Mouse (Mus musculus): ENCODE results near the gene Fam178b. TPM values are rescaled to one million over a fixed set of nuclear protein-coding genes. Genes with fewer than 3 reads are reported as not detected.
"Not testable (repeated sequence)": the region's sequence is repeated elsewhere in the genome, so short reads cannot be mapped to it uniquely, and the experiment has no call there.

The Fam178b gene
- polyA plus RNA-seq, 1 experiment from 2014 or later, result not detected

DNA sequence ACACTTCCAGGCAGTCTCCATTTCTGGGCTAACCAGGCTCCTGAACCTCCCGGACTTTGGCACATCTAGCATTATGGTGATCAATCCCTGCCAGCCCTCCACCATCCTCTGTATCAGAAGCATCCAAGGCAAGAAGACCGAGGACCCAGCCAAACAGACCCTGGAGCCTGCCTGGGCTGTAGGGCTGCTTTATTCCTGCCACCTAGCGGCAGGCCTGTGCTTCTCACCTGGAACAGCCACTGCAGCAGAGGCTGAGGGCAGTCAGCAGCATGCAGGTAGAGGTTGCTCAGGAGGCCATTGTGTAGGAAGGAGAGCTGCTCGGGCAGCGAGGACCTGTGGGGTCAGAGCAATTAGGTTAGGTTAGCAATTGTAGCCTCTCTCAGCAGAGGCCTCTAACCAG lies 48.0 kb downstream of the Fam178b start:
- WGBS, result 21% methylated on average over 5 of the region's 5 CpGs
- Histone ChIP-seq H3K9ac (no peak overlapping the region), H3K36me3 (replicated peaks; ENCODE audit: control insufficient read depth, insufficient read depth) (no peaks in the 10 kb centered on the region), H3K4me3 (replicated peaks; ENCODE audit: low read length) (no peak overlapping the region), H3K27ac (no peak overlapping the region), H3K27me3 (ENCODE audit: control insufficient read depth, insufficient read depth, low read length) (no peaks in the 10 kb centered on the region), H3K4me1 (replicated peaks; ENCODE audit: control insufficient read depth, insufficient read depth, low read length) (0 out of 2 replicates have a peak, but pooled peaks cover 5% of the 10 kb centered on the region), H3K4me2 (replicated peaks) (no peak overlapping the region), H3K9me3 (ENCODE audit: control insufficient read depth, low read length) (no peaks in the 10 kb centered on the region)
- DNase-seq (ENCODE audit: low spot score), result peak; percentile 64
- peak; percentile 69 for ATAC-seq (ENCODE audit: low FRiP score)

GRCm38 (mm10) chr1:36633920-36634319 lies 49.1 kb downstream of the Fam178b start:
- no peak overlapping the region for H3K27ac ChIP-seq
- WGBS, result 63% methylated on average over 5 of the region's 5 CpGs

DNA sequence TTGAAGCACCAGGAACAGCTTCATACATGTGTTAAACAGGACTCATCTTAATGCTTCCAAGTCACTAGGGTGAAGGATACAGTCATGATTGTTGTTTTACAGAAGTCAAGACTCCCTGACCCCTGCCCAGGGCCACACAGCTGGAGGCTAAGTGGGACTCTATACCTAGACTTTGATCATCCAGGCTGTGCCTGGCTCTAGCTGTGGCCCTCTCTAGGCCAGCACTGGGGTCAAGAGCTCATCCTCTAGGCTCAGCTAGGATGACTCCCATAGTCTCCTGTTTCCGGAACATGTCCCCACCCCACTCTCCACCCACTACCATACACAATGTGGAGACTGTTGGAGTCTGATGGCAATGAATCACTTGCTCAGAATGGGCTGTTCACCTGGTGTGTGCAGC lies 50.1 kb downstream of the Fam178b start:
- Histone ChIP-seq H3K9me3 (ENCODE audit: control insufficient read depth, low read length) (no peaks in the 10 kb centered on the region), H3K36me3 (replicated peaks; ENCODE audit: control insufficient read depth, insufficient read depth) (no peaks in the 10 kb centered on the region), H3K9ac (no peak overlapping the region), H3K27me3 (ENCODE audit: control insufficient read depth, insufficient read depth, low read length) (no peaks in the 10 kb centered on the region), H3K4me2 (replicated peaks) (no peak overlapping the region), H3K4me3 (replicated peaks; ENCODE audit: low read length) (no peak overlapping the region), H3K4me1 (replicated peaks; ENCODE audit: control insufficient read depth, insufficient read depth, low read length) (0 out of 2 replicates have a peak, but pooled peaks cover 5% of the 10 kb centered on the region), H3K27ac (no peak overlapping the region)
- DNase-seq (ENCODE audit: low spot score) (no peak), ATAC-seq (ENCODE audit: low FRiP score) (no peak)
- 89% methylated on average over 1 of the region's 1 CpGs for WGBS

More at GRCm38 (mm10) chr1:36633920-36634319, 49.1 kb downstream of the Fam178b start:
- Histone ChIP-seq H3K9ac (no peak overlapping the region), H3K4me2 (replicated peaks) (no peak overlapping the region), H3K4me3 (replicated peaks; ENCODE audit: low read length) (no peak overlapping the region), H3K9me3 (ENCODE audit: control insufficient read depth, low read length) (no peaks in the 10 kb centered on the region), H3K4me1 (replicated peaks; ENCODE audit: control insufficient read depth, insufficient read depth, low read length) (0 out of 2 replicates have a peak, but pooled peaks cover 5% of the 10 kb centered on the region), H3K27me3 (ENCODE audit: control insufficient read depth, insufficient read depth, low read length) (no peaks in the 10 kb centered on the region), H3K36me3 (replicated peaks; ENCODE audit: control insufficient read depth, insufficient read depth) (no peaks in the 10 kb centered on the region)
- no peak for DNase-seq (ENCODE audit: low spot score)
- ATAC-seq (ENCODE audit: low FRiP score), result 0 out of 2 replicates have a peak, but pooled peaks have one; percentile 22

DNA sequence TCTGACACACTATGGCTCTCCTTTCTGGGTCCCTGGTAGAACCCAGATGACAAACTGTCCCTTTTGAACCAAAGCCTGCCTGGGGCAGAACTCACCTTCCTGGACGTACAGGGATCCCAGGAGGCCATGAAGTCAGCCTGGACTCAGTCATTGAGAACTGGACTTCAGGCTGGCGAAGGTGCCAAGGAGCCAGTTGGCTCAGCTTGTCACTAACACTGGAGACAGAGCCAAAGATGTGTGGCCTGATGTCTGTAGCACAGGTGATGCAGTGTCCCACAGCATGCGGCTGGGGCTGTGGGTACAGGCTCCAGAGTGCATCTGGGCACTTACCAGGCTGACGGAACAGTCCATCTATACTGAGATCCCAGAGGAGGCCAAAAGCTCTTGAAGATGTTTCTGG lies 50.9 kb downstream of the Fam178b start:
- Histone ChIP-seq H3K9me3 (ENCODE audit: control insufficient read depth, low read length) (no peaks in the 10 kb centered on the region), H3K4me1 (replicated peaks; ENCODE audit: control insufficient read depth, insufficient read depth, low read length) (0 out of 2 replicates have a peak, but pooled peaks cover 5% of the 10 kb centered on the region), H3K4me3 (replicated peaks; ENCODE audit: low read length) (no peak overlapping the region), H3K27me3 (ENCODE audit: control insufficient read depth, insufficient read depth, low read length) (no peaks in the 10 kb centered on the region), H3K9ac (no peak overlapping the region), H3K36me3 (replicated peaks; ENCODE audit: control insufficient read depth, insufficient read depth) (no peaks in the 10 kb centered on the region), H3K27ac (no peak overlapping the region), H3K4me2 (replicated peaks) (no peak overlapping the region)
- DNase-seq (ENCODE audit: low spot score) (no peak), ATAC-seq (ENCODE audit: low FRiP score) (no peak)
- 86% methylated on average over 4 of the region's 4 CpGs for WGBS

DNA sequence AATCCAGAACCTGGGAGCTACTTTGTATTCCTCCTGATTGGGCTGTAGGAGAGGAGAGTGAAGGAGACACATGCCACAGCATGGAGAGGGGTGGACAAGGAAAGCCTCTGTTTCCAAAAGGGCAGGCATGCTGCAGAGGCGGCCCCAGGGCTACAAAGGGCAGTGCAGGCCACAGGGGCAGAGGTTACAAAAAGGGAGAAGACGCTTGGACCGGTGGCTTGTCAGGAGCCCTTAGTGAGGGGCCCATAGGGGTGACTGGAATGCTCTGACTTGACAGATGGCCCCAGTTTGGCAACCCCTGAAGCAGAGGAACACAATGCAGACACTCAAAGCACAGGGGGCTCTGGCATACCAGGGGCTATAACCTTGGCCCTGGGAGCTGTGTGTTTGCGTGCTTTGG lies 51.6 kb downstream of the Fam178b start:
- no peak overlapping the region for H3K27ac ChIP-seq
- no peak overlapping the region for H3K4me2 ChIP-seq (replicated peaks)
- no peaks in the 10 kb centered on the region for H3K27me3 ChIP-seq (ENCODE audit: control insufficient read depth, insufficient read depth, low read length)
- 0 out of 2 replicates have a peak, but pooled peaks cover under 1% of the 10 kb centered on the region for H3K4me1 ChIP-seq (replicated peaks; ENCODE audit: control insufficient read depth, insufficient read depth, low read length)
- H3K4me3 ChIP-seq (replicated peaks; ENCODE audit: low read length), result no peak overlapping the region
- 21% methylated on average over 4 of the region's 4 CpGs for WGBS
- no peaks in the 10 kb centered on the region for H3K36me3 ChIP-seq (replicated peaks; ENCODE audit: control insufficient read depth, insufficient read depth)
- H3K9ac ChIP-seq, result no peak overlapping the region
- ATAC-seq (ENCODE audit: low FRiP score), result no peak
- DNase-seq (ENCODE audit: low spot score), result no peak
- no peaks in the 10 kb centered on the region for H3K9me3 ChIP-seq (ENCODE audit: control insufficient read depth, low read length)

DNA sequence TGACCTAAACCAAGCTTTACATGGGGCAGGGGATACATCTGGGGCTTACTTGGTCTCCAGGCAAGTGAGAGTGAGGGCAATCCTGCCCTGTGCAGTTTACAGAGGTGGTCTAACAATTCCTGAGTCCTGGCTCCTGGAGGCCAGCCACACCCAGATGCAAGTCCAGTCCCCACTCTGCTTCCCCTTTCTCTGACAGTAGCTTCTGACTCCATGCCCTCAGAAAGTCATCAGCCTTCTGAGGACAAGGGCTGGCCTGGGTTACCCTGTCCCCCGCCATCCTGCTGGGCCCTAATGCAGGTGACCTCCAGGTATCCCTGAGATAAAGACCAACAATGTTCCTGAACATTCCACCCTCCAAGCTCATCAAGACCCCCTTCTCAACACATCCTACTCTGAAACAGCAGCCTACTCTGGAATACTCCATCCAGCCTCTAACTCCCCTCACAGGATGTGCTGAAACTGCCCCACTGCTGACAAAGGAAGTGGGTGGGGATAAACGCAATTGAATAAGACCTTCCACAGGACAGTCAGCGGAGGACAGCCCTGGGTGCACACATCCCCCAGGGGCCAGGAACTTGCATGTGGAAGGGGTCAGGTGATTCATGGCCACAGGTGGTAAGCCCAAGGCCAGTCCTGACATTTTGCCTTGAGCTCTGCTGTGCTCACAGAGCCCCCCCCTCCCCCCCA lies 52.8 kb downstream of the Fam178b start:
- Histone ChIP-seq H3K9me3 (ENCODE audit: control insufficient read depth, low read length) (no peaks in the 10 kb centered on the region), H3K27ac (no peak overlapping the region), H3K9ac (no peak overlapping the region), H3K36me3 (replicated peaks; ENCODE audit: control insufficient read depth, insufficient read depth) (no peaks in the 10 kb centered on the region), H3K27me3 (ENCODE audit: control insufficient read depth, insufficient read depth, low read length) (no peaks in the 10 kb centered on the region), H3K4me3 (replicated peaks; ENCODE audit: low read length) (no peak overlapping the region), H3K4me2 (replicated peaks) (no peak overlapping the region), H3K4me1 (replicated peaks; ENCODE audit: control insufficient read depth, insufficient read depth, low read length) (no peaks in the 10 kb centered on the region)
- no peak for DNase-seq (ENCODE audit: low spot score)
- 71% methylated on average over 3 of the region's 3 CpGs for WGBS
- ATAC-seq (ENCODE audit: low FRiP score), result no peak

DNA sequence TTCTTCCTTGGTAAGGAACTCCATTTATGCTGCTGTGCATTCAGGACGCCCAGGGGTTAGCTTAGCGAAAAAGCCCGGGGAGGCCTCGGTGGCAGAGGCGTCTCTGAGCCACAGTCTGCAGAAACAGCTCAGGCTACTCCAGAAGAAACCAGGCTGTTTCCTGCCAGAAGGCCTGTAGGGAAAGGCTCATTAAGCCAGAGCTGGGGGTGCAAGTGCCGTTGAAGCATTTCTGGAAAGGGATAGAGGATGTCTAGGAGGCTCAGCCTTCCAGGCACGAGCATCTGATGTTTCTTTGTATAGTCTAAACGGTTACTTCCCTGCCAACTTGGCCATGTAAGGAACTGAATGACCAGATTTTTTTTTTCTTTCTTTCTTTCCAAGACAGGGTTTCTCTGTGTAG lies 54.4 kb downstream of the Fam178b start:
- ATAC-seq (ENCODE audit: low FRiP score), result no peak
- no peak overlapping the region for H3K9ac ChIP-seq
- no peak for DNase-seq (ENCODE audit: low spot score)
- peaks cover 4% of the 10 kb centered on the region for H3K9me3 ChIP-seq (ENCODE audit: control insufficient read depth, low read length)
- no peaks in the 10 kb centered on the region for H3K27me3 ChIP-seq (ENCODE audit: control insufficient read depth, insufficient read depth, low read length)
- 64% methylated on average over 8 of the region's 8 CpGs for WGBS
- no peaks in the 10 kb centered on the region for H3K4me1 ChIP-seq (replicated peaks; ENCODE audit: control insufficient read depth, insufficient read depth, low read length)
- no peak overlapping the region for H3K4me3 ChIP-seq (replicated peaks; ENCODE audit: low read length)
- H3K36me3 ChIP-seq (replicated peaks; ENCODE audit: control insufficient read depth, insufficient read depth), result no peaks in the 10 kb centered on the region
- H3K4me2 ChIP-seq (replicated peaks), result no peak overlapping the region
- H3K27ac ChIP-seq, result no peak overlapping the region

DNA sequence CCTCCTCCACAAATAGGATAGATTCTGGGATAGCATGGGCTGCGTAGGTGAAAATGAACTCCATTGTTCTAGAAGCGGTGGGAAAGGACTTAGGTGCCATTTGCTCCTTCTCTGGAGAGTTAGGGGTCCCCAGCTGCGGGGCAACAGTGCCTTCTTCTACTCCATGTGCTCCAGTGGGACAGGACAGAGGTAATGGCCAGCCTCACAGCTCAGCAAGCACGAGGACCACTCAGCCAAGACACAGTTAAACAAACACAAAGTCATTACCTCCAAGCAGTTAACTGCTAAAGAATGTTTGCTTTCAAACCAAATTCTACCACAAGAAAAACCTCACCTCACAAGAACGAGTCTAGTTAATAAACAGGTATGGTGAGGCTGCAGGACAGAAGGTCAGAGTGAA lies 57.5 kb downstream of the Fam178b start:
- peaks cover 8% of the 10 kb centered on the region for H3K9me3 ChIP-seq (ENCODE audit: control insufficient read depth, low read length)
- 83% methylated on average over 5 of the region's 5 CpGs for WGBS
- no peak overlapping the region for H3K4me2 ChIP-seq (replicated peaks)
- DNase-seq (ENCODE audit: low spot score), result no peak
- no peak for ATAC-seq (ENCODE audit: low FRiP score)
- no peak overlapping the region for H3K27ac ChIP-seq
- no peaks in the 10 kb centered on the region for H3K4me1 ChIP-seq (replicated peaks; ENCODE audit: control insufficient read depth, insufficient read depth, low read length)
- no peak overlapping the region for H3K4me3 ChIP-seq (replicated peaks; ENCODE audit: low read length)
- H3K36me3 ChIP-seq (replicated peaks; ENCODE audit: control insufficient read depth, insufficient read depth), result no peaks in the 10 kb centered on the region
- H3K9ac ChIP-seq, result no peak overlapping the region
- no peaks in the 10 kb centered on the region for H3K27me3 ChIP-seq (ENCODE audit: control insufficient read depth, insufficient read depth, low read length)

GRCm38 (mm10) chr1:36615958-36616357 lies 67.0 kb downstream of the Fam178b start:
- H3K4me1 ChIP-seq (replicated peaks; ENCODE audit: control insufficient read depth, insufficient read depth, low read length); H3K27me3 ChIP-seq (ENCODE audit: control insufficient read depth, insufficient read depth, low read length); H3K4me3 ChIP-seq (replicated peaks; ENCODE audit: low read length); H3K36me3 ChIP-seq (replicated peaks; ENCODE audit: control insufficient read depth, insufficient read depth); ATAC-seq (ENCODE audit: low FRiP score); H3K9me3 ChIP-seq (ENCODE audit: control insufficient read depth, low read length); H3K27ac ChIP-seq; H3K4me2 ChIP-seq (replicated peaks); DNase-seq (ENCODE audit: low spot score); H3K9ac ChIP-seq: not testable (repeated sequence)
- WGBS, result 85% methylated on average over 5 of the region's 5 CpGs
